Mouse (Mus musculus) layer of hippocampus, adult 11-12 months (tissue): Measurements from ENCODE around the gene 1190007I07Rik.

Experiments
- DNase-seq: peaks from one replicate; pipeline ENCODE4 v3.0.0; 2022; ENCODE audit warnings: low spot score

The 1190007I07Rik gene

DNA sequence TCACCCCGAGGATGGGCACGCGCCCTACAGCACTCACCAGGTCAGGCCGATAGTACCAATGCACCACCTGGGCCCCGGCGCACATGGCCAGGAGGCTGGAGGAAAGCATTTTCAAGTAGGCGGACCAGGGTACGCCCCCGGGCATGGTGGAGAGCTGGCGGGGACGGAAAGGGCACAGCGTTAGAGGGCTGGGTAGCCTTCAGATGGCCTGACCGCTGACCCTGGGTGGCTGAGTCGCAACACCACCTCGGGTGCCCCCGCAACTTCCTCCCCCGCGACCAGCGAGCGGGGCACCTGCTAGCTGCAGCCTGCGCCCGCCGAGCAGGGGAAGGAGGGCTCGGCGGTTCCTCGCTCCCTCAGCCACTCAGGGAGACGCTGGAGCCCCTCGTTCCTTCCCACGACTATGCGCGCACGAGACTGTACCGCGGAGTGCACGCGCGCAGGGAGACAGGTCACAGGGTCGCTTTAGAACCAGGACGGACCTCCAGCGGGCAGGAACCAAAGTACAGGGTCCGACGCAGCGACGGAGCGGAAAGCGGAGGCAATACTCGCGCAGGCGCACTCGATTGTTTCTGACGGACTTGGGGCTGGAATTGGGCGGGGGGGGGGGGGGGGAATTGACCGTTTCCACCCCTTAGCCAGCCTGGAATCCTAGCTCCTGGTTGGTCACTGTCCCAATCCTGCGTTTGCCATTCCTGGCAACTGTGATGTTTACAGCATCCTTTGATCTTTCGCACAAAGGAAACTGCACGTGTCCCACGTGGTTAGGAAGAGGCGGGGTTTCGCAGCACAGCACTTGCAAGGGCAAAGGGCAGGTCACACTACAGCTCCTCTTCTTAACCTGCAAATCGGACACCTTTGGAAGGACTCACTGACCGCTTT is at the start of gene 1190007I07Rik:
Gene 1190007I07Rik (minus strand): TSS at position 558 of the 882 bp plus-strand sequence.
- DNase-seq: peak; percentile 86

GRCm38 (mm10) chr10:82670205-82670604 is 47.2 kb upstream of the 1190007I07Rik start:
- no peak for DNase-seq

GRCm38 (mm10) chr10:82666436-82667234 is 43.6 kb upstream of the 1190007I07Rik start:
- peak; percentile 92 for DNase-seq

- no peak for DNase-seq
These were observed 42.9 kb upstream of the 1190007I07Rik start for GRCm38 (mm10) chr10:82665951-82666350.

DNA sequence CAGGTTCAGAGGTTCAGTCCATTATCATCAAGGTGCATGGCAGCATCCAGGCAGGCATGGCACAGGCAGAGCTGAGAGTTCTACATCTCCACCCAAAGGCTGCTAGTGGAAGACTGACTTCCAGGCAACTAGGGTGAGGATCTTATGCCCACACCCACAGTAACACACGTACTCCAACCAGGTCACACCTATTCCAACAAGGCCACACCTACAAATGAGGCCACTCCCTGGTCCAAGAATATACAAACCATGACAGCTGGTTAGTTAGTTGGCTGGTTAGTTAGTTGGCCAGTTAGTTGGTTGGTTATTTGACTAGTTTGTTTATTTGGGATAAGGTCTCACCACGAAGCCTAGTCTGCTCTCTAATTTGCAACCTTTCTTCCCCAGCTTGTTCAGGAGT is 40.3 kb upstream of the 1190007I07Rik start:
- DNase-seq: no peak

- DNase-seq: peak; percentile 71
These were observed 39.4 kb upstream of the 1190007I07Rik start for GRCm38 (mm10) chr10:82662267-82662990.

DNA sequence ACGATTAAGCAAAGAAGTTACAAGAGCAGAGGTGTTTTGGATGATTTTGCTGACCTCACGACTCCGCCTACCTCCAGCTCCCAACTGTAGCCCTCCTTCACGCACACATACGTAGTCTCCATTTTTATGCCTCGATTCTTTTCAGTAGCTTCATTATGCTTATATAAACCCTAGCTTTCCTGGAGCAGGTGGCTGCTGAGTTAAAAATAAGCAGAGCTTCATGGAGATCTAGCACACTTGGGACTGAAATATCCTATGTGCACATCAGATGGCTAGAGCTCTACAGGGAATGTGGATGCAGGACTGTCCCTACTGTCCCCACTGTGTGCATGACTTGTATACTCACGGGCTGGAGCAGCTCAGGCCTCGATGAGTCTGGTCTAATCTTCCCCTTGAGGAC is 38.8 kb upstream of the 1190007I07Rik start:
- peak; percentile 52 for DNase-seq

- no peak for DNase-seq
These were observed 31.6 kb upstream of the 1190007I07Rik start for GRCm38 (mm10) chr10:82654581-82654980.

DNA sequence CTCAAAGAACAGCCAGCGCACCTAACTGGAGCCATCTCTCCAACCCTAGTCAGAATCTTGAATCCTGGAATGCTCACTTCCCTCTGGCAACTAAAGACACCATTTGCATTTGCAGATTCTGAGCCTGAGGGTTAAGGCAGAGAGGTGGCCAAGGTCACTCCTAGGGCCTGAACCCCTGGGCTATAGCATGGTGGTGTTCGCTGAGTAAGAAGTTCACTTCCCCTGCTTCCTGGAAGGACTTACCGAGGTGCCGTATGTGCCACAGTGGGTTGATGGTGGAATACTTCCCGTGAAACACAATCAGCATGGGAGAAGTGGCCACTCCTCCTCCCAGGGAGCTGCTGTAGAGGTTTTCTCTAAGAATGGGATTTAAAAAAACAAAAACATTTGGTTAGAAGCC is 29.6 kb upstream of the 1190007I07Rik start:
- DNase-seq: no peak

DNA sequence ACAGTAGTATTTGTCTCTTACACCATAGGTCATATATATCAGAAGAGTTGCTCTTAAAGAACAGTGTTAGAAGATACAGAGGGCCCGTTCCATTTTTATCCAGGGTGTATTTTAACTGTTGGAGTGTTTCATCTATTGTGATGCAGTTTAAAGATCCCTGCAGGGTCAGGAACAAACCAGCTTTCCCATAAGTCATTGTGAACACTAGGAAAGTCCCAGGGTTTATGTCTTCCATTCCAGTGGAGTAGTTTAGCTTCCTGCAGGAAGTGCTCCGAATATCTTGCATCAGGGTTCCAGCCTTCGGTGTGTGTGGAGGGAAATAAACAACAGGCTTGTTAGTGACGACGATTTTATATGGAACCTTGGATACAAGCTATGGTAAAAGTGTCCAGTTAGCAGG is 28.2 kb upstream of the 1190007I07Rik start:
- no peak for DNase-seq

DNA sequence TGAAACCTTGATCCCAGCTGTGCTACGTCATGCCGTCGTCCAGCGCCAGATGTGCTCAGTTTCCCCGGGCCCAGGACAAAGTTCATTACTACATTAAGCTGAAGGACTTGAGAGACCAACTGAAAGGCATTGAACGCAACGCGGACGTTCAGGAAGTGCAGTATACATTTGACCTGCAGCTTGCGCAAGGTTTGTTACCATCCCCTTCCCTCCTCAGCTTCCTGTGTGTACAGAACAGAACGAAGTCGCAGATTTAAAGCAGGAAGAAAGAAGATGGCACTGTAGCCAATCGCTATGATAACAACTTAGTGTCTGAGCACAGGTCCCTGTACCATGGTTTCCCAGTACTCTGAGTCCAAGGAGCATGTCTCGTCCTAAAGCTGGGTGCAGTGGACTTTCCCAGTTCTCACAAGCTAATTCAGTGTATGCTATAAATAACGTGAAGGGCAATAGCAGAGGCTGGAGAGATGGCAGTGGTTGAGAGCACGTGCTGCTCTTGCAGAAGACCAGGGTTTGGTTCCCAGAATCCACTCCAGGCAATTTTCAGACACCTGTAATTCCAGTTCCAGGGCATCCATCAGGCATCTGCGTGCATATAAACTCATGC is 24.3 kb upstream of the 1190007I07Rik start:
- no peak for DNase-seq

GRCm38 (mm10) chr10:82646083-82646482 is 23.1 kb upstream of the 1190007I07Rik start:
- no peak for DNase-seq

GRCm38 (mm10) chr10:82641481-82641880 is 18.5 kb upstream of the 1190007I07Rik start:
- no peak for DNase-seq

DNA sequence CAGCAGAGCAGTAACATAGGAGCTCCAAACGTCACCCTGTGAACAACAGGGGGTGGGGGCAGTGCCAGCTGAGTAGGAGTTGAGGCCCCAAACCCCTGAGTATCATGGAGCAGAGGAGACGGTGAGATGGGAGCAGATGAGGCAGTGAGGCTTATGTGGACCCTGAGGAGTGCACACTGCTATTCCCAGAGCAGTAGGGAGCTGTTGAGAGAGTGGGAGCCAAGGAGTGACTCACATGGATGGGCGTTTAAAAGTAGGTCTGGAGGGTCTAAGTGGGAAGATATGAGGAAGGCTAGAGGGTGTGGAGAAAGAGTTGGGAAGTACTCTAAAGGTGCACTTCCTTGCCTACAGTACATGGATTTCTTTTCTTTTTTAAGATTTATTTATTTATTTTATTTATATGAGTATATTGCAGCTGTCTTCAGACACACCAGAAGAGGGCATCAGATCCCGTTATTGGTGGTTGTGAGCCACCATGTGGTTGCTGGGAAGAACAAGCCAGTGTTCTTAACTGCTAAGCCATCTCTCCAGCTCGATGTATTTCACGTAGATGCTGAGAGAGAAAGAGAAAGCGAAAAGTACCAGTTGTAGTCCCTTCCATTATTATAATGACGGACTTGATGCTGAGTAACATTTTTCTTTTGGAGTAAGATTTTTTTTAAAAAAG is 16.1 kb upstream of the 1190007I07Rik start:
- no peak for DNase-seq

GRCm38 (mm10) chr10:82636321-82636720 is 13.3 kb upstream of the 1190007I07Rik start:
- no peak for DNase-seq

DNA sequence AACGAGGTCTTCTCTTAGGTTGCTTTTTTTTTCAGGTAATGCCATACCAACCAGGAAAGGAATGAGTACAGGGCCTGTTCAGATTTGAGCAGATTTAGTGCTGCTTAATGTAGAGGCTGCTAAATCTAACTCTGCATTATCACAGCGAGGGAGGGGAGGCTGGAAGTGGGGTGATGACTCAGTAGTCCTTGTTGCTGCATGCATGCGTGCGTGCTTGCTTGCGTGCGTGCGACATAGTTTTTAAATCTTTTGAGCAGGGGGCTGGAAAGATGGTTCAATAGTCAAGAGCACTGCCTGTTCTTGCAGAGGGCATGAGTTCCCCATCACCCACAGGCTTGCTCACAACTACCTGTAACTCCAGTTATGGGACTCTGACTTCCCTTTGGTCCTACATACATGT is 11.3 kb upstream of the 1190007I07Rik start:
- DNase-seq: no peak

DNA sequence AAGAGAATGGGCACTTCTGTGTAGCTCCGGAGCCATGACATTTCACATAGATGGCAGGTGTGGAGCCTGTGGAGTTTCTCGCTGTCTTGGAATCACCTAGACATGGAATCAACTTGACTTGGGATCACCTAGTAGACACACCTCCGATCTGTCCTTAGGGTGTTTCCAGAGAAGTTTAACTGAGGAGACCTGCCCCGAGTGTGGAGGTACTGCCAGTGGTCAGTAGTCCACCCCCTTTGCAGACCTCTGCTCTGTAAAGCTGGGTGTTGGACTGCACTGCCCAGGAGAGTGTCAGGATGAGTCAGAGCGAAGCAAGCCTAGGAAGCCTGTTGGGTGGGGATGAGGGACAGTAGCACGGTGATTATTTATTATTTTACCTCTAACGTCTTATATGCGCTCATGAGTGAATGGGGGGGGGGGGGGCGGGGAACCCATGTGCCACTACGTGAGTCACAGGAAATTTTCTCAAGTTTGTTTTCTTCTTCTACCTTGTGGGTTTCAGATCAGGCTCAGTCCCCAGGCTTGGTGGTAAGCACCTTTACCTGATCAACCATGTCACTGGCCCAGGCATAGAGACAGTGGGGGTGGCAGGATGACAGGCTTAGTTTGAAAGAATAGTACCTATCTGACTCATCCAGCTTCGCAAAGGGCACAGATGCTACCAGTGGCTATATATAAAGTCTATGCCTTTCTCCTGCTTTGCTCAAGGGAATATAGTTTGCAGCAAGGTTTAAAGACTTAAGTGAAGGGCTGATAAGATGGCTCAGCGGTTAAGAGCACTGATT is 9.7 kb upstream of the 1190007I07Rik start:
- DNase-seq: no peak

GRCm38 (mm10) chr10:82631133-82631532 is 8.1 kb upstream of the 1190007I07Rik start:
- no peak for DNase-seq

DNA sequence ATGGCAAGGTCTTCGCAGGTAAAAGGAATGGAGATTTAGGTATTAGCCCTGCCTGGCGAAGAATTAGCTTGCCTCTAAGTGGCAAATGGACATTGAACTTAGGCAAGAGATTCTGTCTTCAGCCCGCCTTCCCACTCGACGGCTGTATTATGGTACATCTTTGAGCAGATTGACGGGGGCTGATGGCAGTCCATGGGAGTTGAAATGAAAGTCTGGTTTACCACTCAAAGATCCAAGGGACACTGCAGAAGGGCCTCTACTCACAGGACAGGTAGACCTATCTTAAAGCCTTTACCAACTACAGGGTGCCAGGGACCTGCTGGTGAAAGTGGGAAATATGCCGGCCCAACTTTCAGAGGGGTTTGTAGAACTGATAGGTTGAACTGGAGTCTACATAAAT is 7.5 kb upstream of the 1190007I07Rik start:
- no peak for DNase-seq

DNA sequence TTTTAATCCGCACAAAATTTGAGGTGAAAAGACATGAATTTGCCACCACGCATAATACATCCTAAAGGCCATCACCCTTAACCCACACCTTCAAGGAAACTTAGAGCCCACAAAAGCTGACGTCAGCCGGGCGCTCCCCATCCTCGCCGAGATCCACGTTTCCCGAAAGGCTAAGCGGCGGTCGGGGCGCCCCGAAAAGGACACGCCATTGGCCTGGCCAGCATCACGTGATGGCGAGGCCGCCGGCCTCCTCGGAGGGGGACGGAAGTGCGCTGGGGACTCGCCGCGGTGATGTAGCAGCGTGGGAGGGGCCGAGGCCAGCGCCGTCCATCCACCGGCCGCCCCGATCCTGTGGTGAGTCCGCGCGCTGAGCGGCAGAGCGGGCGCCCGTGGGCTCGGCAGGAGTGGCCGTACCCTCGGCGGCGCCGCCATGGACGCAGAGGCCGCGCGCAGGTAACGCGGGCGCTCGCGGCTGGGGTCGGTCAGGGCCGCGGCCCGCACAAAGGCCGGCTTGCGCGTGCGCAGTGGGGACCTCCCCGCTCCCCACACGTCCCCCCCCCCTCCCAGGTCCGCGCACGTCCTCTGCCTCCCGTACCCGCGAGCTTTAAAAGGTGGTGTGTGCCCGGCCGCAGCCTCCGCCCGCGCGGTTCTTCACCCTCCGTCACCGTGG is 6.7 kb upstream of the 1190007I07Rik start, which contains the start of gene Tdg:
Gene Tdg (plus strand): TSS at position 243 of the 670 bp plus-strand sequence.
- peak; percentile 89 for DNase-seq
